Mouse (Mus musculus) stomach, embryonic 14.5 days (tissue): ENCODE data around the gene Atxn2. TPM values are rescaled to one million over a fixed set of nuclear protein-coding genes. Genes with fewer than 3 reads are reported as not detected.

Source experiments
- ATAC-seq: fragments of 200-750 bp; cut with Nextera tagmentation; 2 replicates; pipeline ENCODE4 v1.8.0; 2017; ENCODE audit warnings: low read depth, moderate TSS enrichment; ENCODE audit not compliant: insufficient number of reproducible peaks, insufficient read depth, low FRiP score
- H3K27ac ChIP-seq: fragments of 300-500 bp; sonication (generic); 2 replicates; pipeline ENCODE4 v1.5.1; 2014; ENCODE audit warnings: mild to moderate bottlenecking, low read length, moderate library complexity, mixed read lengths
- H3K27me3 ChIP-seq: fragments of 300-500 bp; sonication (generic); 2 replicates; pipeline ENCODE4 v1.6.1; 2014; ENCODE audit warnings: low read length, control low read depth, mixed read lengths; ENCODE audit not compliant: control insufficient read depth, insufficient read depth
- H3K36me3 ChIP-seq: fragments of 300-500 bp; sonication (generic); 2 replicates; pipeline ENCODE4 v1.6.1; 2014; ENCODE audit warnings: mild to moderate bottlenecking, control low read depth, low read length, moderate library complexity, mixed read lengths; ENCODE audit not compliant: control insufficient read depth, insufficient read depth
- H3K4me1 ChIP-seq: fragments of 300-500 bp; sonication (generic); 2 replicates; pipeline ENCODE4 v1.6.1; 2014; ENCODE audit warnings: low read length, control low read depth, mixed read lengths; ENCODE audit not compliant: control insufficient read depth, insufficient read depth
- H3K4me2 ChIP-seq: fragments of 300-500 bp; sonication (generic); replicated peaks from 2 replicates; pipeline ENCODE4 v1.6.1; 2014; ENCODE audit warnings: low read depth, low read length, control low read depth
- H3K4me3 ChIP-seq: fragments of 300-500 bp; sonication (generic); 2 replicates; pipeline ENCODE4 v1.5.1; 2014; ENCODE audit warnings: low read depth, low read length, control low read depth
- H3K9ac ChIP-seq: fragments of 300-500 bp; sonication (generic); replicated peaks from 2 replicates; pipeline ENCODE4 v1.6.1; 2014; ENCODE audit warnings: low read depth, mild to moderate bottlenecking, control low read depth, low read length, moderate library complexity, mixed read lengths
- H3K9me3 ChIP-seq: fragments of 300-500 bp; sonication (generic); 2 replicates; pipeline ENCODE4 v1.6.1; 2016; ENCODE audit warnings: low read depth, low read length, control low read depth; ENCODE audit not compliant: control insufficient read depth
- WGBS: fragments of 180-500 bp; shearing (Covaris S2); extraction: QIAGEN DNeasy Blood & Tissue Kit; methylation state at CpG from one replicate; pipeline ENCODE4 v1.1.7; 2014; 5-methylcytosine and 5-hydroxymethylcytosine counted together
- polyA plus RNA-seq: library from polyadenylated mRNA; unstranded; fragments of >200 nt; fragmentation: Nextera tagmentation; extraction: Ambion mirVana; gene quantifications from 2 replicates; pipeline ENCODE4 v1.2.1, GENCODE M21; 2014

Atxn2 gene
- polyA plus RNA-seq, 1 experiment from 2014 or later: 78.4 TPM

GRCm38 (mm10) chr5:121816611-121817010, 105.5 kb downstream of the Atxn2 start:
- H3K27ac ChIP-seq: no peak overlapping the region
- H3K36me3 ChIP-seq: peaks cover 76% of the 10 kb centered on the region
- H3K9me3 ChIP-seq: no peaks in the 10 kb centered on the region
- no peak overlapping the region for H3K4me2 ChIP-seq
- no peaks in the 10 kb centered on the region for H3K4me1 ChIP-seq
- 80% methylated on average over 2 of the region's 2 CpGs for WGBS
- H3K4me3 ChIP-seq: no peak overlapping the region
- H3K27me3 ChIP-seq: no peaks in the 10 kb centered on the region
- H3K9ac ChIP-seq: no peak overlapping the region
- ATAC-seq: no peak

- H3K9ac ChIP-seq: no peak overlapping the region
- H3K27me3 ChIP-seq: no peaks in the 10 kb centered on the region
- H3K4me2 ChIP-seq: no peak overlapping the region
- no peak for ATAC-seq
- 86% methylated on average over 9 of the region's 9 CpGs for WGBS
- H3K9me3 ChIP-seq: no peaks in the 10 kb centered on the region
- H3K36me3 ChIP-seq: peaks cover 66% of the 10 kb centered on the region
- no peak overlapping the region for H3K27ac ChIP-seq
- H3K4me3 ChIP-seq: no peak overlapping the region
- no peaks in the 10 kb centered on the region for H3K4me1 ChIP-seq
Measured at GRCm38 (mm10) chr5:121817551-121817950, 106.4 kb downstream of the Atxn2 start.

- Histone ChIP-seq H3K27me3 (no peaks in the 10 kb centered on the region), H3K9ac (no peak overlapping the region), H3K9me3 (no peaks in the 10 kb centered on the region), H3K36me3 (peaks cover 58% of the 10 kb centered on the region), H3K4me1 (no peaks in the 10 kb centered on the region), H3K4me2 (no peak overlapping the region), H3K4me3 (no peak overlapping the region), H3K27ac (no peak overlapping the region)
- no peak for ATAC-seq
- WGBS: 92% methylated on average over 7 of the region's 7 CpGs
Measured at GRCm38 (mm10) chr5:121818401-121818800, 107.3 kb downstream of the Atxn2 start.

GRCm38 (mm10) chr5:121818862-121819261, 107.7 kb downstream of the Atxn2 start:
- no peaks in the 10 kb centered on the region for H3K27me3 ChIP-seq
- H3K27ac ChIP-seq: no peak overlapping the region
- H3K4me3 ChIP-seq: no peak overlapping the region
- no peaks in the 10 kb centered on the region for H3K9me3 ChIP-seq
- H3K4me2 ChIP-seq: no peak overlapping the region
- 95% methylated on average over 4 of the region's 4 CpGs for WGBS
- H3K9ac ChIP-seq: no peak overlapping the region
- no peak for ATAC-seq
- peaks cover 57% of the 10 kb centered on the region for H3K36me3 ChIP-seq
- H3K4me1 ChIP-seq: no peaks in the 10 kb centered on the region

- peaks cover 51% of the 10 kb centered on the region for H3K36me3 ChIP-seq
- no peak overlapping the region for H3K27ac ChIP-seq
- 89% methylated on average over 5 of the region's 5 CpGs for WGBS
- H3K27me3 ChIP-seq: no peaks in the 10 kb centered on the region
- no peak overlapping the region for H3K9ac ChIP-seq
- H3K4me2 ChIP-seq: no peak overlapping the region
- H3K9me3 ChIP-seq: no peaks in the 10 kb centered on the region
- no peak for ATAC-seq
- H3K4me3 ChIP-seq: no peak overlapping the region
- no peaks in the 10 kb centered on the region for H3K4me1 ChIP-seq
Measured at GRCm38 (mm10) chr5:121819559-121819958, 108.4 kb downstream of the Atxn2 start.

GRCm38 (mm10) chr5:121820161-121820560, 109.0 kb downstream of the Atxn2 start:
- Histone ChIP-seq H3K27ac (no peak overlapping the region), H3K9ac (no peak overlapping the region), H3K4me1 (no peaks in the 10 kb centered on the region), H3K9me3 (no peaks in the 10 kb centered on the region), H3K4me2 (no peak overlapping the region), H3K36me3 (peaks cover 51% of the 10 kb centered on the region), H3K4me3 (no peak overlapping the region), H3K27me3 (no peaks in the 10 kb centered on the region)
- 71% methylated on average over 2 of the region's 2 CpGs for whole genome bisulfite sequencing
- ATAC-seq: no peak

GRCm38 (mm10) chr5:121820657-121821056, 109.5 kb downstream of the Atxn2 start:
- Histone ChIP-seq H3K27me3 (no peaks in the 10 kb centered on the region), H3K36me3 (peaks cover 51% of the 10 kb centered on the region), H3K4me2 (no peak overlapping the region), H3K9ac (no peak overlapping the region), H3K4me1 (no peaks in the 10 kb centered on the region), H3K9me3 (no peaks in the 10 kb centered on the region), H3K4me3 (no peak overlapping the region), H3K27ac (no peak overlapping the region)
- WGBS: 83% methylated on average over 3 of the region's 3 CpGs
- no peak for ATAC-seq

- Histone ChIP-seq H3K4me3 (no peak overlapping the region), H3K9ac (no peak overlapping the region), H3K4me1 (no peaks in the 10 kb centered on the region), H3K4me2 (no peak overlapping the region), H3K27ac (no peak overlapping the region), H3K9me3 (no peaks in the 10 kb centered on the region), H3K27me3 (no peaks in the 10 kb centered on the region), H3K36me3 (peaks cover 47% of the 10 kb centered on the region)
- WGBS: 82% methylated on average over 5 of the region's 5 CpGs
- no peak for ATAC-seq
Measured at GRCm38 (mm10) chr5:121821116-121821515, 110.0 kb downstream of the Atxn2 start.

GRCm38 (mm10) chr5:121821552-121821951, 110.4 kb downstream of the Atxn2 start:
- Histone ChIP-seq H3K27me3 (no peaks in the 10 kb centered on the region), H3K27ac (no peak overlapping the region), H3K4me1 (no peaks in the 10 kb centered on the region), H3K9ac (no peak overlapping the region), H3K4me3 (no peak overlapping the region), H3K4me2 (no peak overlapping the region), H3K36me3 (peaks cover 46% of the 10 kb centered on the region), H3K9me3 (no peaks in the 10 kb centered on the region)
- 75% methylated on average over 5 of the region's 5 CpGs for WGBS
- no peak for ATAC-seq
